20 mouse cellular contexts compared by ENCODE assay signal in the genomic region with DNA sequence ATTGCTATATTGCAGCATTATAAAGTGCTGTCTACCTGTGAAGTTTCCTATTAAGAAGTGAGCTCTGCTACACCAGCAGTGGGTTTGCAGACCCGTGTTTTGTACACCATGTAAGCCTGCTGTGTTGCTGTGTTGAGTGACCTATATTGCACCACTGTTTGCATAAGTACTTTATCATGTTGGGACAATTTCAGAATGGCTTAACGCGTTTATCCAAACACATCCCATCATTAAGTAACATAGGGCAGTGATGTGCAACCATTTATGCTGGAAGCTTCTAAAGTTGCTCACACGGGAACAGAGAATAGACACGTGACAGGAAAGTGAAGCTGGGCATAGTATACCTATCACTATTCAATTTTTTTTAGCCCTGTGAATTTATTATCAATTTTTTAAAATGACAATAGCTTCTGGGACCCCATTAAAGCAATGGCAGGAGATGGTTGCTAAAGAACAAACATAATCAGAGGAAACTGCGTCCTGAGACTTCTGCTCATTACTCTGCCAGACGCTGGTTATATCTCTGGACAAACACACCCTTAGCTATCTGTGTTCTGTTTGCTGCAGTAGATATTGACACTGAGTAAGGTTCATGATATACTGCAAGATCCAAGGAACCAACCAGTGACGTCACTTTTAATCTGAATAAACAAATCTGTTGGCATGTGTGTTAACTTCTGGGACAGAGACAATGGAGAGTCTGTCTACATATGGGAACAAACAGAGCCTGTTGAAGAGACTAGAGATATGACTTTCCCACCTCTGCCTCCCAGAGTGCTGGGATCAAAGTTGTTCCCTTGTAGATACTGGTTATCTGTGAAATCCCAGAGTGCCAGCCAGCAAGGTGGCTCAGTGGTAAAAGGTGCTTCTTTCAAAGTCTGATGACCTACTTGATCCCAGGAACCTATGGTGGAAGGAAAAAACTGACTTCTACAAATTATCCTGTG. TPM values are rescaled to one million over a fixed set of nuclear protein-coding genes. Genes with fewer than 3 reads are reported as not detected.
A peak's percentile ranks its signal among the peaks of the same experiment; 100 is the strongest.
DNase-seq lines count a peak whose midpoint lies in the region; ATAC-seq lines count a peak whose summit lies in the region.
"Had no signal": no experiment of that assay in that cellular context is flagged by ENCODE, and none has a peak within 500 bp of the region (broad histone marks: within the 10 kb centered on the region; RNA-seq: fewer than 3 reads in every experiment).

No protein-coding gene starts in this region.

- no peaks in the 10 kb centered on the region for H3K9me3 ChIP-seq in heart, embryonic 14.5 days (ENCODE audit: control insufficient read depth, low read length)
- no peaks in the 10 kb centered on the region for H3K9me3 ChIP-seq in intestine, embryonic 14.5 days (ENCODE audit: control insufficient read depth, low read length)
- H3K9me3 ChIP-seq: embryonic facial prominence, embryonic 15.5 days; forebrain, embryonic 10.5 days; hindbrain, embryonic 13.5 days had no signal

- 53% methylated on average over 8 of the region's 8 CpGs for WGBS in heart, embryonic 14.5 days
- WGBS in intestine, embryonic 14.5 days, result 60% methylated on average over 8 of the region's 8 CpGs

- no peaks in the 10 kb centered on the region for H3K27me3 ChIP-seq in heart, embryonic 14.5 days (ENCODE audit: control insufficient read depth, insufficient read depth, low read length)
- no peaks in the 10 kb centered on the region for H3K27me3 ChIP-seq in intestine, embryonic 14.5 days (replicated peaks; ENCODE audit: control insufficient read depth, insufficient read depth, low read length)
- H3K27me3 ChIP-seq: CH12.LX; embryonic facial prominence, embryonic 15.5 days; hindbrain, embryonic 13.5 days had no signal

- H3K4me2 ChIP-seq in heart, embryonic 14.5 days (ENCODE audit: low read length), result no peak overlapping the region
- H3K4me2 ChIP-seq in intestine, embryonic 14.5 days (ENCODE audit: low read length), result no peak overlapping the region
- H3K4me2 ChIP-seq: embryonic facial prominence, embryonic 15.5 days; hindbrain, embryonic 13.5 days had no signal

- no peak for DNase-seq in heart, postnatal 4 days
- DNase-seq in MN1 (ENCODE audit: low spot score), result peak; percentile 16
- DNase-seq in intestine, embryonic 14.5 days (ENCODE audit: low spot score), result no peak
- no peak for DNase-seq in gastrocnemius, postnatal 25 days
- no peak for DNase-seq in gastrocnemius, postnatal 14 days
- DNase-seq: adrenal gland, adult 2 months; adrenal gland, postnatal 25 days; cerebellum, adult 18-20 months; cerebellum, adult 9-11 months; gastrocnemius, adult 2 months; kidney, adult 11 months had no signal

- no peak overlapping the region for H3K9ac ChIP-seq in heart, embryonic 14.5 days (ENCODE audit: low read length)
- H3K9ac ChIP-seq in intestine, embryonic 14.5 days (ENCODE audit: low read length), result no peak overlapping the region
- H3K9ac ChIP-seq: embryonic facial prominence, embryonic 15.5 days; hindbrain, embryonic 13.5 days had no signal

- no peaks in the 10 kb centered on the region for H3K4me1 ChIP-seq in heart, embryonic 14.5 days (ENCODE audit: control insufficient read depth in 2 of 2, insufficient read depth in 2 of 2, low read length in 2 of 2)
- no peaks in the 10 kb centered on the region for H3K4me1 ChIP-seq in intestine, embryonic 14.5 days (replicated peaks; ENCODE audit: control insufficient read depth, insufficient read depth, low read length)
- H3K4me1 ChIP-seq: embryonic facial prominence, embryonic 15.5 days; forebrain, embryonic 10.5 days; hindbrain, embryonic 13.5 days had no signal

- peak; percentile 66 for ATAC-seq in heart, embryonic 14.5 days (ENCODE audit: insufficient number of reproducible peaks, insufficient read depth, low FRiP score, low read depth)
- 0 out of 2 replicates have a peak, but pooled peaks have one; percentile 50 for ATAC-seq in intestine, embryonic 14.5 days (replicated peaks; ENCODE audit: low FRiP score, low TSS enrichment, low read depth)
- ATAC-seq in megakaryocyte-erythroid progenitor cell, adult 5-6 weeks (replicated peaks; ENCODE audit: low FRiP score, low TSS enrichment, poor library complexity, severe bottlenecking), result peak; percentile 59
- ATAC-seq: forebrain, embryonic 14.5 days; hindbrain, postnatal 0 days had no signal

- H3K27ac ChIP-seq in heart, embryonic 14.5 days (replicated peaks in 1 of 2; ENCODE audit: control insufficient read depth in 1 of 2, insufficient read depth in 1 of 2, low read depth in 2 of 2, low read length in 2 of 2), result peak overlapping the region in 1 of 2 experiments; percentile 19; a peak in 1 of 4 replicates
- no peak overlapping the region for H3K27ac ChIP-seq in intestine, embryonic 14.5 days (ENCODE audit: low read depth)
- H3K27ac ChIP-seq: embryonic facial prominence, embryonic 15.5 days; forebrain, embryonic 10.5 days; gastrocnemius, adult 2 months; hindbrain, embryonic 13.5 days; hindbrain, postnatal 0 days had no signal

- H3K36me3 ChIP-seq in heart, embryonic 14.5 days (ENCODE audit: control insufficient read depth, insufficient read depth, low read length), result no peaks in the 10 kb centered on the region
- no peaks in the 10 kb centered on the region for H3K36me3 ChIP-seq in intestine, embryonic 14.5 days (ENCODE audit: control insufficient read depth, insufficient read depth, low read length)
- H3K36me3 ChIP-seq: embryonic facial prominence, embryonic 15.5 days; forebrain, embryonic 10.5 days; hindbrain, embryonic 13.5 days had no signal

- H3K4me3 ChIP-seq in heart, embryonic 14.5 days (ENCODE audit: control insufficient read depth in 1 of 2, insufficient read depth in 1 of 2, low read depth in 1 of 2, low read length in 2 of 2), result no peak overlapping the region
- H3K4me3 ChIP-seq in intestine, embryonic 14.5 days (ENCODE audit: low read depth, low read length), result no peak overlapping the region
- H3K4me3 ChIP-seq: embryonic facial prominence, embryonic 15.5 days; erythroblast, embryonic 14.5 days; forebrain, embryonic 10.5 days; gastrocnemius, adult 2 months; hindbrain, embryonic 13.5 days had no signal

- intact Hi-C loops in gastrocnemius, postnatal 14 days (cut with DNase I; ENCODE audit: low total_unique reads), result no loop called here

RNA-seq across cellular contexts. Expression of gene Fbxo22, which starts 55.9 kb away (rescaled TPM):
- 59.2 and 62.4 TPM in 2 replicates for polyA plus RNA-seq in heart, embryonic 14.5 days (2014; fragmentation: Nextera tagmentation; extraction: Ambion mirVana)
- total RNA-seq in heart, postnatal 4 days (2021), result 10 to 100 TPM; 33.7 to 33.8 TPM
- 57.5 and 63.0 TPM in 2 replicates for polyA plus RNA-seq in intestine, embryonic 14.5 days (2014; fragmentation: Nextera tagmentation; extraction: Ambion mirVana)
- 24.7 and 53.3 TPM in 2 replicates for total RNA-seq in megakaryocyte-erythroid progenitor cell, adult 5-6 weeks (2014; fragmentation: Nextera tagmentation)
- 37.1 and 38.1 TPM in 2 replicates for total RNA-seq in megakaryocyte-erythroid progenitor cell, adult 5-6 weeks (2017)
- 10 to 100 TPM; 18.2 to 18.6 TPM for total RNA-seq in gastrocnemius, postnatal 25 days (2021)
- total RNA-seq in gastrocnemius, postnatal 14 days (2021), result 10 to 100 TPM; 18.5 to 21.1 TPM
